Mouse (Mus musculus): ENCODE measurements around the gene Npas1. TPM values are rescaled to one million over a fixed set of nuclear protein-coding genes. Genes with fewer than 3 reads are reported as not detected.

Gene Npas1
- polyA plus RNA-seq, 1 experiment from 2014 or later: 2.0 TPM

GRCm38 (mm10) chr7:16441241-16441640 lies 36.3 kb downstream of the Npas1 start:
- Histone ChIP-seq H3K9me3 (no peaks in the 10 kb centered on the region), H3K4me2 (no peak overlapping the region), H3K27me3 (peaks cover 4% of the 10 kb centered on the region; the same call in 1 of the 2 replicates), H3K36me3 (replicated peaks) (peaks cover 9% of the 10 kb centered on the region), H3K4me3 (replicated peaks) (no peak overlapping the region), H3K27ac (no peak overlapping the region), H3K9ac (no peak overlapping the region), H3K4me1 (no peaks in the 10 kb centered on the region)
- no peak for ATAC-seq (ENCODE audit: low FRiP score)

GRCm38 (mm10) chr7:16435088-16435487 lies 42.4 kb downstream of the Npas1 start:
- no peak overlapping the region for H3K9ac ChIP-seq
- no peak overlapping the region for H3K4me2 ChIP-seq
- 90% methylated on average over 9 of the region's 9 CpGs for WGBS
- no peak overlapping the region for H3K27ac ChIP-seq
- no peak overlapping the region for H3K4me3 ChIP-seq (replicated peaks)
- no peak for ATAC-seq (ENCODE audit: low FRiP score)
- H3K9me3 ChIP-seq: no peaks in the 10 kb centered on the region
- H3K4me1 ChIP-seq: no peaks in the 10 kb centered on the region
- H3K36me3 ChIP-seq (replicated peaks): peaks cover 71% of the 10 kb centered on the region
- no peaks in the 10 kb centered on the region for H3K27me3 ChIP-seq

- Histone ChIP-seq H3K4me2 (no peak overlapping the region), H3K36me3 (replicated peaks) (peaks cover 87% of the 10 kb centered on the region), H3K27ac (no peak overlapping the region), H3K9ac (no peak overlapping the region), H3K4me3 (replicated peaks) (no peak overlapping the region), H3K27me3 (no peaks in the 10 kb centered on the region), H3K9me3 (no peaks in the 10 kb centered on the region), H3K4me1 (no peaks in the 10 kb centered on the region)
- WGBS: 86% methylated on average over 3 of the region's 3 CpGs
- ATAC-seq (ENCODE audit: low FRiP score): no peak
Observed at GRCm38 (mm10) chr7:16433352-16433971, 44.1 kb downstream of the Npas1 start.

- peaks cover 98% of the 10 kb centered on the region for H3K36me3 ChIP-seq (replicated peaks)
- no peak overlapping the region for H3K4me2 ChIP-seq
- no peaks in the 10 kb centered on the region for H3K9me3 ChIP-seq
- H3K9ac ChIP-seq: no peak overlapping the region
- no peak overlapping the region for H3K27ac ChIP-seq
- WGBS: 60% methylated on average over 4 of the region's 4 CpGs
- H3K4me1 ChIP-seq: no peaks in the 10 kb centered on the region
- peak; percentile 75 for ATAC-seq (ENCODE audit: low FRiP score)
- H3K27me3 ChIP-seq: no peaks in the 10 kb centered on the region
- H3K4me3 ChIP-seq (replicated peaks): no peak overlapping the region
Observed at GRCm38 (mm10) chr7:16426129-16426729, 51.3 kb downstream of the Npas1 start.

GRCm38 (mm10) chr7:16425721-16426120 lies 51.8 kb downstream of the Npas1 start:
- Histone ChIP-seq H3K4me2 (no peak overlapping the region), H3K36me3 (replicated peaks) (peaks cover 98% of the 10 kb centered on the region), H3K27ac (no peak overlapping the region), H3K4me1 (no peaks in the 10 kb centered on the region), H3K9ac (no peak overlapping the region), H3K4me3 (replicated peaks) (no peak overlapping the region), H3K27me3 (no peaks in the 10 kb centered on the region), H3K9me3 (no peaks in the 10 kb centered on the region)
- 92% methylated on average over 10 of the region's 10 CpGs for WGBS
- ATAC-seq (ENCODE audit: low FRiP score): peak; percentile 41; the same call in 1 of the 2 replicates

- H3K4me2 ChIP-seq: no peak overlapping the region
- no peak overlapping the region for H3K27ac ChIP-seq
- H3K4me3 ChIP-seq (replicated peaks): no peak overlapping the region
- H3K4me1 ChIP-seq: no peaks in the 10 kb centered on the region
- 96% methylated on average over 9 of the region's 9 CpGs for WGBS
- H3K9ac ChIP-seq: no peak overlapping the region
- H3K27me3 ChIP-seq: no peaks in the 10 kb centered on the region
- no peaks in the 10 kb centered on the region for H3K9me3 ChIP-seq
- ATAC-seq (ENCODE audit: low FRiP score): no peak
- peaks cover 98% of the 10 kb centered on the region for H3K36me3 ChIP-seq (replicated peaks)
Observed at GRCm38 (mm10) chr7:16423731-16424130, 53.8 kb downstream of the Npas1 start.

GRCm38 (mm10) chr7:16422222-16422856 lies 55.2 kb downstream of the Npas1 start:
- Histone ChIP-seq H3K4me3 (replicated peaks) (no peak overlapping the region), H3K27ac (no peak overlapping the region), H3K4me1 (no peaks in the 10 kb centered on the region), H3K9ac (no peak overlapping the region), H3K36me3 (replicated peaks) (peaks cover 98% of the 10 kb centered on the region), H3K4me2 (no peak overlapping the region), H3K27me3 (no peaks in the 10 kb centered on the region), H3K9me3 (no peaks in the 10 kb centered on the region)
- WGBS: 91% methylated on average over 18 of the region's 18 CpGs
- no peak for ATAC-seq (ENCODE audit: low FRiP score)

GRCm38 (mm10) chr7:16420493-16421118 lies 56.9 kb downstream of the Npas1 start:
- Histone ChIP-seq H3K4me3 (replicated peaks) (no peak overlapping the region), H3K36me3 (replicated peaks) (peaks cover 96% of the 10 kb centered on the region), H3K4me1 (no peaks in the 10 kb centered on the region), H3K4me2 (no peak overlapping the region), H3K9me3 (no peaks in the 10 kb centered on the region), H3K27ac (no peak overlapping the region), H3K9ac (no peak overlapping the region), H3K27me3 (no peaks in the 10 kb centered on the region)
- ATAC-seq (ENCODE audit: low FRiP score): no peak
- WGBS: 93% methylated on average over 8 of the region's 8 CpGs

- peaks cover 4% of the 10 kb centered on the region; the same call in 1 of the 2 replicates for H3K4me1 ChIP-seq
- H3K27ac ChIP-seq: no peak overlapping the region
- no peak overlapping the region for H3K9ac ChIP-seq
- WGBS: 93% methylated on average over 5 of the region's 5 CpGs
- no peak for ATAC-seq (ENCODE audit: low FRiP score)
- H3K27me3 ChIP-seq: no peaks in the 10 kb centered on the region
- no peaks in the 10 kb centered on the region for H3K9me3 ChIP-seq
- H3K4me3 ChIP-seq (replicated peaks): no peak overlapping the region
- H3K36me3 ChIP-seq (replicated peaks): peaks cover 77% of the 10 kb centered on the region
- H3K4me2 ChIP-seq: no peak overlapping the region
Observed at GRCm38 (mm10) chr7:16418713-16419112, 58.8 kb downstream of the Npas1 start.

- ATAC-seq (ENCODE audit: low FRiP score): no peak
- no peak overlapping the region for H3K4me2 ChIP-seq
- no peak overlapping the region for H3K4me3 ChIP-seq (replicated peaks)
- no peaks in the 10 kb centered on the region for H3K27me3 ChIP-seq
- H3K27ac ChIP-seq: no peak overlapping the region
- peaks cover 18% of the 10 kb centered on the region for H3K4me1 ChIP-seq
- H3K36me3 ChIP-seq (replicated peaks): peaks cover 66% of the 10 kb centered on the region
- no peaks in the 10 kb centered on the region for H3K9me3 ChIP-seq
- H3K9ac ChIP-seq: no peak overlapping the region
- WGBS: 93% methylated on average over 10 of the region's 10 CpGs
Observed at GRCm38 (mm10) chr7:16417141-16417771, 60.3 kb downstream of the Npas1 start.

- ATAC-seq (ENCODE audit: low FRiP score): no peak
- no peaks in the 10 kb centered on the region for H3K9me3 ChIP-seq
- H3K4me1 ChIP-seq: peaks cover 26% of the 10 kb centered on the region
- no peak overlapping the region for H3K27ac ChIP-seq
- peaks cover 56% of the 10 kb centered on the region for H3K36me3 ChIP-seq (replicated peaks)
- H3K4me3 ChIP-seq (replicated peaks): no peak overlapping the region
- no peaks in the 10 kb centered on the region for H3K27me3 ChIP-seq
- 78% methylated on average over 3 of the region's 3 CpGs for WGBS
- no peak overlapping the region for H3K4me2 ChIP-seq
- H3K9ac ChIP-seq: no peak overlapping the region
Observed at GRCm38 (mm10) chr7:16415426-16415825, 62.1 kb downstream of the Npas1 start.

GRCm38 (mm10) chr7:16412930-16413329 lies 64.6 kb downstream of the Npas1 start:
- 65% methylated on average over 2 of the region's 2 CpGs for WGBS
- no peak for ATAC-seq (ENCODE audit: low FRiP score)
- Histone ChIP-seq H3K9ac (no peak overlapping the region), H3K4me3 (replicated peaks) (no peak overlapping the region), H3K27ac (peak overlapping the region; percentile 54), H3K4me2 (no peak overlapping the region), H3K36me3 (replicated peaks) (peaks cover 33% of the 10 kb centered on the region), H3K27me3 (no peaks in the 10 kb centered on the region), H3K4me1 (peaks cover 26% of the 10 kb centered on the region), H3K9me3 (no peaks in the 10 kb centered on the region)

Data from forebrain, embryonic 12.5 days (tissue).